Mouse (Mus musculus): ENCODE data around the gene Slc38a10.

DNA sequence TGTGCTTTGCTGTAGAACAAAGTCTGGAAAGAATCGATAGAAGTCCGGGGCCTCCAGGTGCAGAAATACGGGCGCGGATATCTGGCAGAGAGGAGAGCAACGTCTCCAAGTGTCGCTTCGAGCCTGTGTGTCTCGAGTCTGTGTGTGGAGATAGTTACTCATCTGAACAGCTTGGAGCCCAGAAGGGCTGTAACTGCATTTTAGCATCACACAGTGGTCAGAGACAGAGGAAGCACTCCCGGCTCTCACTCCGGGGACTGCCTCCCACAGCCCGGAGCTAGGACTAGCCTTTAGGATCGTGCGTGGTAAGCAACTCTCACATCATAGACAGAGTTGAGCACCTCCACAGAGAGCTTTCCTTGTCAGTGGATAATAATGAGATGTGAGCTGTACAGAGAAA lies 22.1 kb upstream of the Slc38a10 start:
- TF ChIP-seq CTCF (IDR thresholded peaks at IDR 0.05; ENCODE audit: low read depth, low read length) (no peak), GATA1 (IDR thresholded peaks at IDR 0.05; ENCODE audit: borderline replicate concordance, low read length) (no peak), POLR2AphosphoS5 (IDR thresholded peaks at IDR 0.05; ENCODE audit: insufficient replicate concordance, low read depth, low read length) (no peak), TAL1 (conservative IDR thresholded peaks at IDR 0.05; ENCODE audit: low read depth, low read length) (no peak), GATA2 (IDR thresholded peaks at IDR 0.05; ENCODE audit: borderline replicate concordance, low read depth, low read length) (no peak)

All from G1E (cell line).